Mouse (Mus musculus) kidney, postnatal 10 days (tissue): Measurements from ENCODE around the gene Selenom.

Source experiments
- DNase-seq: peaks from one replicate; pipeline ENCODE4 v3.0.0; 2021; ENCODE audit warnings: mixed read lengths

Gene Selenom

GRCm38 (mm10) chr11:3554976-3555375 is 40.5 kb downstream of the Selenom start:
- DNase-seq = no peak

- DNase-seq = no peak
Measured at GRCm38 (mm10) chr11:3557852-3558251, 43.4 kb downstream of the Selenom start.

DNA sequence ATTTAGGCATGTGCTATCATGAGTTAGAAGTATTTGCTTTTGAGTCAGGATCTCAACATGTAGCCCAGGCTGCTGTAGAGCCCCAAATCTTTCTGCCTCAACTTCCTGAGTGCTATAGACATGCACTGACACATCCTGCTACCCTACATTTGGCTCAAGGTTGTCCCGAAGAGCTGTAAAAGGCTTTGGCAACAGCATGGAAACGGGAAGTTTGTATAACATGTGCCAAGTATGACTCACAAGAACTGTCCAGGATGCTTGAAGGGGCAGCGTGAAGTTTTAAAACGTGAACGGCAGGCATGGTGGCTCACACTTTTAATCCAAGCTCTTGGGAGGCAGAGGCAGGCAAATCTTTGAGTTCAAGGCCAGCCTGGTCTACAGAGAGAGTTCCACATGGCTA is 45.7 kb downstream of the Selenom start:
- no peak for DNase-seq

DNA sequence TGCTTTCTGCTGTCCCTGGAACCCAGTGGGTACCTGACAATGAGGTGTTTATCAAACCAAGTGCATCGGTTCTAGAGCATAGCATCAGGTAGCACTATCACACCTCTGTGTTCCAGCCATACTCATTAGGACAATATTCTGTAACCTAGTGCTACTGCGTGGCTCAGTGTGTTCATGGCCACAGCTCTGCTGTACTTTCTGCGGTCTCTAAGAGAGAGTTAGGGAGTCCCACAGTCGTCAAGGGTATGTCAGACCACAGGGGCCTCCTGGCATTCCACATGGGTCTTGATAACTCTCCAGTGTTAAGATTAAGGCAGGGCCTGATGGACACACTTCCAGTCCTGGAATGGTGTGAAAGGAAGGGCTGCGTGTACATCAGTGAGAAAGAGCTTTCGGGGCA is 49.4 kb downstream of the Selenom start:
- no peak for DNase-seq

GRCm38 (mm10) chr11:3564451-3564850 is 50.0 kb downstream of the Selenom start:
- DNase-seq = peak; percentile 66

GRCm38 (mm10) chr11:3566018-3566417 is 51.5 kb downstream of the Selenom start:
- peak; percentile 50 for DNase-seq
